ENCODE assay signal across 29 mouse cellular contexts in the genomic region with DNA sequence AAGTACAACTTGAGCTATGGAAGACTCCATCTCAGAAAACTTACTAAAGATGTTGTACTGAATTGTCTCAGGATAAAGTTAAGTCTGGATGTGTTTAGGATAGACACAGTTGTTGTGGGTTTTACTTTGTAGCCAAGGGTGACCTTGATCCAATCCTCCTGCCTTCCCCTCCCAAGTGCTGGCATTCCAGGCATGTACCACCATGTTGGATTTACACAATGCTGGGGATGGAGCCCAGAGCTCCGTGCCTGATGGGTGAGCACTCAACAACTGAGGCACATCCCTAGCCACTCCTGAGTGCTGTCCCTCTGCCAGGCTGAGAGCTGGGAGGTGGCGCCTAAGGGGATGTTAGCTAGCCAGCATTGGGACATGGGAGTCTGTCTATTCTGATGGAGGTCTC. TPM values are rescaled to one million over a fixed set of nuclear protein-coding genes. Genes with fewer than 3 reads are reported as not detected.
DNase-seq lines count a peak whose midpoint lies in the region; ATAC-seq and TF ChIP-seq lines count a peak whose summit lies in the region.
"Had no signal": no experiment of that assay in that cellular context is flagged by ENCODE, and none has a peak within 500 bp of the region (broad histone marks: within the 10 kb centered on the region; RNA-seq: fewer than 3 reads in every experiment).

No protein-coding gene starts in this region.

- no peak for ATAC-seq in forebrain, postnatal 0 days
- ATAC-seq in kidney, embryonic 15.5 days (replicated peaks; ENCODE audit: low FRiP score), result no peak
- ATAC-seq: forebrain, embryonic 13.5 days; forebrain, embryonic 16.5 days; hindbrain, postnatal 0 days; inflammation-experienced regulatory T-cells, adult 6 months had no signal

- no peak for TF ChIP-seq CTCF in forebrain, postnatal 0 days (IDR thresholded peaks at IDR 0.05; ENCODE audit: low read depth)

- H3K27ac ChIP-seq in forebrain, embryonic 10.5 days, result 0 out of 2 replicates have a peak overlapping the region, but pooled peaks have one; percentile 45
- no peak overlapping the region for H3K27ac ChIP-seq in forebrain, postnatal 0 days (ENCODE audit: low read depth, low read length)
- H3K27ac ChIP-seq in kidney, embryonic 15.5 days, result peak overlapping the region; percentile 91
- H3K27ac ChIP-seq in limb, embryonic 10.5 days, result peak overlapping the region; percentile 84
- H3K27ac ChIP-seq: embryonic facial prominence, embryonic 13.5 days; forebrain, embryonic 13.5 days; heart, adult 2 months; heart, embryonic 13.5 days; hindbrain, embryonic 14.5 days; hindbrain, postnatal 0 days had no signal

- H3K36me3 ChIP-seq in forebrain, embryonic 10.5 days (replicated peaks), result peaks cover 45% of the 10 kb centered on the region
- peaks cover 26% of the 10 kb centered on the region for H3K36me3 ChIP-seq in forebrain, postnatal 0 days (ENCODE audit: insufficient read depth)
- peaks cover 34% of the 10 kb centered on the region for H3K36me3 ChIP-seq in kidney, embryonic 15.5 days
- H3K36me3 ChIP-seq in limb, embryonic 10.5 days, result peaks cover 34% of the 10 kb centered on the region

- H3K9me3 ChIP-seq in forebrain, embryonic 10.5 days, result no peaks in the 10 kb centered on the region
- no peaks in the 10 kb centered on the region for H3K9me3 ChIP-seq in forebrain, postnatal 0 days (ENCODE audit: low read length)
- H3K9me3 ChIP-seq in kidney, embryonic 15.5 days (replicated peaks), result no peaks in the 10 kb centered on the region
- H3K9me3 ChIP-seq in limb, embryonic 10.5 days (replicated peaks), result no peaks in the 10 kb centered on the region
- H3K9me3 ChIP-seq: embryonic facial prominence, embryonic 13.5 days; forebrain, embryonic 13.5 days; heart, embryonic 10.5 days; heart, embryonic 13.5 days had no signal

- H3K4me3 ChIP-seq in forebrain, embryonic 10.5 days, result no peak overlapping the region
- H3K4me3 ChIP-seq in forebrain, postnatal 0 days (ENCODE audit: low read depth, low read length), result no peak overlapping the region
- H3K4me3 ChIP-seq in kidney, embryonic 15.5 days (replicated peaks), result no peak overlapping the region
- no peak overlapping the region for H3K4me3 ChIP-seq in limb, embryonic 10.5 days
- H3K4me3 ChIP-seq: embryonic facial prominence, embryonic 13.5 days; erythroblast, embryonic 14.5 days; forebrain, embryonic 13.5 days; heart, adult 2 months; heart, embryonic 10.5 days; heart, embryonic 13.5 days had no signal

- DNase-seq in forebrain, embryonic 10.5 days (ENCODE audit: extremely low spot score, low spot score), result no peak
- no peak for DNase-seq in forebrain, postnatal 0 days
- DNase-seq in kidney, adult 11 months, result no peak
- peak; percentile 56 for DNase-seq in R1 (ENCODE audit: low read depth, low spot score)
- no peak for DNase-seq in limb, embryonic 10.5 days (ENCODE audit: low spot score)
- DNase-seq in heart, postnatal 36 days, result no peak
- DNase-seq: adrenal gland, adult 2 months; adrenal gland, postnatal 14 days; cerebellum, adult 11 months; cerebellum, adult 2 months; cerebellum, adult 9-11 months; cerebellum, postnatal 25 days; gastrocnemius, postnatal 10 days; gastrocnemius, postnatal 36 days; heart, adult 2 months; heart, postnatal 14 days had no signal

- H3K4me2 ChIP-seq in forebrain, postnatal 0 days (ENCODE audit: low read depth), result no peak overlapping the region
- no peak overlapping the region for H3K4me2 ChIP-seq in kidney, embryonic 15.5 days
- H3K4me2 ChIP-seq: embryonic facial prominence, embryonic 13.5 days; forebrain, embryonic 13.5 days; heart, embryonic 13.5 days; hindbrain, embryonic 14.5 days had no signal

- intact Hi-C loops in heart, postnatal 36 days (cut with DNase I), result loop anchor here (10.0 kb wide), 1 partner anchor 220 kb away; no protein-coding TSS in a partner anchor

- H3K9ac ChIP-seq in forebrain, postnatal 0 days, result no peak overlapping the region
- H3K9ac ChIP-seq in kidney, embryonic 15.5 days, result no peak overlapping the region
- H3K9ac ChIP-seq: embryonic facial prominence, embryonic 13.5 days; forebrain, embryonic 13.5 days; heart, embryonic 13.5 days; hindbrain, embryonic 14.5 days had no signal

- H3K27me3 ChIP-seq in forebrain, embryonic 10.5 days (ENCODE audit: poor library complexity, severe bottlenecking), result no peaks in the 10 kb centered on the region
- H3K27me3 ChIP-seq in forebrain, postnatal 0 days (ENCODE audit: insufficient read depth, low read length), result no peaks in the 10 kb centered on the region
- H3K27me3 ChIP-seq in kidney, embryonic 15.5 days, result 0 out of 2 replicates have a peak, but pooled peaks cover 7% of the 10 kb centered on the region
- H3K27me3 ChIP-seq in limb, embryonic 10.5 days (ENCODE audit: low read depth, poor library complexity, severe bottlenecking), result no peaks in the 10 kb centered on the region
- H3K27me3 ChIP-seq: embryonic facial prominence, embryonic 13.5 days; forebrain, embryonic 13.5 days; heart, embryonic 13.5 days had no signal

- peaks cover 80% of the 10 kb centered on the region for H3K4me1 ChIP-seq in forebrain, embryonic 10.5 days
- peaks cover 11% of the 10 kb centered on the region; the same call in 1 of the 2 replicates for H3K4me1 ChIP-seq in forebrain, postnatal 0 days (ENCODE audit: insufficient read depth)
- peaks cover 71% of the 10 kb centered on the region for H3K4me1 ChIP-seq in kidney, embryonic 15.5 days
- peaks cover 84% of the 10 kb centered on the region for H3K4me1 ChIP-seq in limb, embryonic 10.5 days

- WGBS in forebrain, embryonic 10.5 days, result 90% methylated on average over 2 of the region's 2 CpGs
- 82% methylated on average over 2 of the region's 2 CpGs for WGBS in forebrain, postnatal 0 days
- WGBS in kidney, embryonic 15.5 days, result 83% methylated on average over 2 of the region's 2 CpGs
- 74% methylated on average over 2 of the region's 2 CpGs for WGBS in limb, embryonic 10.5 days

RNA-seq across cellular contexts. Expression of gene Parvb, which starts 16.6 kb away (rescaled TPM):
- polyA plus RNA-seq in forebrain, embryonic 10.5 days (2016; fragmentation: Nextera tagmentation; extraction: Ambion mirVana), result 3.3 and 4.4 TPM in 2 replicates
- 3.8 and 9.4 TPM in 2 replicates for total RNA-seq in forebrain, postnatal 0 days (2014; rRNA removed)
- polyA plus RNA-seq in forebrain, postnatal 0 days (2015; fragmentation: Nextera tagmentation; extraction: Ambion mirVana), result 2.7 and 4.3 TPM in 2 replicates
- 3.8 and 4.7 TPM in 2 replicates for polyA plus RNA-seq in kidney, embryonic 15.5 days (2015; fragmentation: Nextera tagmentation; extraction: Ambion mirVana)
- polyA plus RNA-seq in limb, embryonic 10.5 days (2016; fragmentation: Nextera tagmentation; extraction: Ambion mirVana), result 9.0 and 11.0 TPM in 2 replicates
- total RNA-seq in heart, postnatal 36 days (2021), result 100 to 1,000 TPM; 110 to 142 TPM

RNA-seq across cellular contexts. Expression of gene Samm50, which starts 23.2 kb away (rescaled TPM):
- polyA plus RNA-seq in forebrain, embryonic 10.5 days (2016; fragmentation: Nextera tagmentation; extraction: Ambion mirVana), result 112 and 113 TPM in 2 replicates
- 36.6 and 37.2 TPM in 2 replicates for total RNA-seq in forebrain, postnatal 0 days (2014; rRNA removed)
- 88.3 and 93.8 TPM in 2 replicates for polyA plus RNA-seq in forebrain, postnatal 0 days (2015; fragmentation: Nextera tagmentation; extraction: Ambion mirVana)
- 127 and 132 TPM in 2 replicates for polyA plus RNA-seq in kidney, embryonic 15.5 days (2015; fragmentation: Nextera tagmentation; extraction: Ambion mirVana)
- 117 and 118 TPM in 2 replicates for polyA plus RNA-seq in limb, embryonic 10.5 days (2016; fragmentation: Nextera tagmentation; extraction: Ambion mirVana)
- 100 to 1,000 TPM; 270 to 286 TPM for total RNA-seq in heart, postnatal 36 days (2021)

RNA-seq across cellular contexts. Expression of gene Pnpla3, which starts 47.6 kb away (rescaled TPM):
- polyA plus RNA-seq in forebrain, embryonic 10.5 days (2016; fragmentation: Nextera tagmentation; extraction: Ambion mirVana), result 1.5 and 1.8 TPM in 2 replicates
- total RNA-seq in forebrain, postnatal 0 days (2014; rRNA removed), result 5.2 and 5.6 TPM in 2 replicates
- polyA plus RNA-seq in forebrain, postnatal 0 days (2015; fragmentation: Nextera tagmentation; extraction: Ambion mirVana), result 2.4 and 3.0 TPM in 2 replicates
- 0.45 and 1.1 TPM in 2 replicates for polyA plus RNA-seq in kidney, embryonic 15.5 days (2015; fragmentation: Nextera tagmentation; extraction: Ambion mirVana)
- 0.10 and 0.19 TPM in 2 replicates for polyA plus RNA-seq in limb, embryonic 10.5 days (2016; fragmentation: Nextera tagmentation; extraction: Ambion mirVana)
- 1 to 10 TPM; 1.9 to 2.9 TPM for total RNA-seq in heart, postnatal 36 days (2021)
- total RNA-seq: common myeloid progenitor, adult 5-6 weeks; granulocyte monocyte progenitor cell, adult 5-6 weeks; hematopoietic stem cell, adult 5-6 weeks had no signal
- polyA plus RNA-seq: erythroblast, embryonic 14.5 days had no signal
